Mouse (Mus musculus) G1E (cell line): Measurements from ENCODE around the gene Tmem144.

Source experiments
- CTCF ChIP-seq: IDR thresholded peaks from 2 replicates; pipeline ENCODE4 v1.5.1; 2012; ENCODE audit warnings: low read depth, low read length, inconsistent platforms, mixed read lengths
- GATA1 ChIP-seq: IDR thresholded peaks from 2 replicates; pipeline ENCODE4 v1.6.1; 2012; ENCODE audit warnings: borderline replicate concordance, low read length, inconsistent platforms, mixed read lengths
- POLR2AphosphoS5 ChIP-seq: IDR thresholded peaks from 2 replicates; pipeline ENCODE4 v1.6.1; 2012; ENCODE audit warnings: low read depth, low read length, inconsistent platforms; ENCODE audit not compliant: insufficient replicate concordance
- TAL1 ChIP-seq: conservative IDR thresholded peaks from 2 replicates; pipeline ENCODE4 v1.6.1; 2012; ENCODE audit warnings: low read depth, low read length, inconsistent platforms, mixed read lengths

- TF ChIP-seq GATA1 (no peak), CTCF (peak; percentile 45), TAL1 (no peak), POLR2AphosphoS5 (no peak)
Observed at GRCm38 (mm10) chr3:79884761-79885189, 32.2 kb upstream of the Tmem144 start.
